Mouse (Mus musculus) stomach, postnatal 0 days (tissue): Measurements from ENCODE around the gene P4ha2.

Source experiments
- CTCF ChIP-seq: IDR thresholded peaks from 2 replicates; pipeline ENCODE4 v1.5.1; 2016; ENCODE audit warnings: antibody characterized with exemption, low read depth, mild to moderate bottlenecking, moderate library complexity
- EP300 ChIP-seq: optimal IDR thresholded peaks from 2 replicates; pipeline ENCODE3; 2016; ENCODE audit warnings: antibody characterized with exemption

GRCm38 (mm10) chr11:54100045-54100691 lies at the start of gene P4ha2:
- TF ChIP-seq CTCF: no peak
- no peak for TF ChIP-seq EP300
